Mouse (Mus musculus): ENCODE results near the gene Mgst2. TPM values are rescaled to one million over a fixed set of nuclear protein-coding genes. Genes with fewer than 3 reads are reported as not detected.

Gene Mgst2
- total and polyA plus RNA-seq, 2 experiments from 2014 or later = 1.0 TPM; not detected in 1

GRCm38 (mm10) chr3:51645484-51645883 lies 14.7 kb upstream of the Mgst2 start:
- no peak for DNase-seq (ENCODE audit: low spot score)
- no peak overlapping the region for H3K4me3 ChIP-seq (ENCODE audit: low read length)
- no peaks in the 10 kb centered on the region for H3K4me1 ChIP-seq (ENCODE audit: insufficient read depth, low read length)
- no peak overlapping the region for H3K27ac ChIP-seq
- no peak overlapping the region for H3K9ac ChIP-seq (replicated peaks; ENCODE audit: low read length)
- no peak for ATAC-seq
- WGBS = 89% methylated on average over 6 of the region's 6 CpGs
- H3K4me2 ChIP-seq (ENCODE audit: low read depth, low read length) = no peak overlapping the region
- TF ChIP-seq CTCF (IDR thresholded peaks at IDR 0.05; ENCODE audit: low read depth) = no peak
- no peaks in the 10 kb centered on the region for H3K27me3 ChIP-seq (ENCODE audit: insufficient read depth, low read length)
- no peaks in the 10 kb centered on the region for H3K9me3 ChIP-seq (ENCODE audit: low read length)
- no peaks in the 10 kb centered on the region for H3K36me3 ChIP-seq (ENCODE audit: insufficient read depth, low read length)

- Histone ChIP-seq H3K27me3 (ENCODE audit: insufficient read depth, low read length) (no peaks in the 10 kb centered on the region), H3K4me1 (ENCODE audit: insufficient read depth, low read length) (no peaks in the 10 kb centered on the region), H3K4me2 (ENCODE audit: low read depth, low read length) (no peak overlapping the region), H3K9me3 (ENCODE audit: low read length) (no peaks in the 10 kb centered on the region), H3K27ac (no peak overlapping the region), H3K4me3 (ENCODE audit: low read length) (no peak overlapping the region), H3K9ac (replicated peaks; ENCODE audit: low read length) (no peak overlapping the region), H3K36me3 (ENCODE audit: insufficient read depth, low read length) (no peaks in the 10 kb centered on the region)
- no peak for TF ChIP-seq CTCF (IDR thresholded peaks at IDR 0.05; ENCODE audit: low read depth)
- WGBS = 81% methylated on average over 10 of the region's 10 CpGs
- ATAC-seq (no peak), DNase-seq (ENCODE audit: low spot score) (no peak)
These were observed 13.9 kb upstream of the Mgst2 start for GRCm38 (mm10) chr3:51646301-51646700.

- Histone ChIP-seq H3K4me2 (ENCODE audit: low read depth, low read length) (no peak overlapping the region), H3K36me3 (ENCODE audit: insufficient read depth, low read length) (no peaks in the 10 kb centered on the region), H3K9me3 (ENCODE audit: low read length) (no peaks in the 10 kb centered on the region), H3K27me3 (ENCODE audit: insufficient read depth, low read length) (no peaks in the 10 kb centered on the region), H3K27ac (no peak overlapping the region), H3K4me3 (ENCODE audit: low read length) (no peak overlapping the region), H3K4me1 (ENCODE audit: insufficient read depth, low read length) (no peaks in the 10 kb centered on the region), H3K9ac (replicated peaks; ENCODE audit: low read length) (no peak overlapping the region)
- no peak for TF ChIP-seq CTCF (IDR thresholded peaks at IDR 0.05; ENCODE audit: low read depth)
- no peak for ATAC-seq
- WGBS = 83% methylated on average over 4 of the region's 4 CpGs
- no peak for DNase-seq (ENCODE audit: low spot score)
These were observed 12.8 kb upstream of the Mgst2 start for GRCm38 (mm10) chr3:51647356-51647755.

GRCm38 (mm10) chr3:51648037-51648664 lies 12.0 kb upstream of the Mgst2 start:
- DNase-seq (ENCODE audit: low spot score) = peak; percentile 90
- peak overlapping the region; percentile 29; the same call in 1 of the 2 replicates for H3K4me2 ChIP-seq (ENCODE audit: low read depth, low read length)
- no peaks in the 10 kb centered on the region for H3K27me3 ChIP-seq (ENCODE audit: insufficient read depth, low read length)
- H3K9ac ChIP-seq (replicated peaks; ENCODE audit: low read length) = no peak overlapping the region
- peak; percentile 96 for TF ChIP-seq CTCF (IDR thresholded peaks at IDR 0.05; ENCODE audit: low read depth)
- no peak overlapping the region for H3K4me3 ChIP-seq (ENCODE audit: low read length)
- H3K9me3 ChIP-seq (ENCODE audit: low read length) = no peaks in the 10 kb centered on the region
- H3K36me3 ChIP-seq (ENCODE audit: insufficient read depth, low read length) = no peaks in the 10 kb centered on the region
- ATAC-seq = peak; percentile 70
- 40% methylated on average over 15 of the region's 15 CpGs for WGBS
- H3K27ac ChIP-seq = no peak overlapping the region
- no peaks in the 10 kb centered on the region for H3K4me1 ChIP-seq (ENCODE audit: insufficient read depth, low read length)

- H3K4me1 ChIP-seq (ENCODE audit: insufficient read depth, low read length) = no peaks in the 10 kb centered on the region
- WGBS = 82% methylated on average over 8 of the region's 8 CpGs
- H3K4me3 ChIP-seq (ENCODE audit: low read length) = no peak overlapping the region
- no peak overlapping the region for H3K9ac ChIP-seq (replicated peaks; ENCODE audit: low read length)
- TF ChIP-seq CTCF (IDR thresholded peaks at IDR 0.05; ENCODE audit: low read depth) = no peak
- no peaks in the 10 kb centered on the region for H3K27me3 ChIP-seq (ENCODE audit: insufficient read depth, low read length)
- no peak for DNase-seq (ENCODE audit: low spot score)
- no peak overlapping the region for H3K27ac ChIP-seq
- no peak for ATAC-seq
- H3K9me3 ChIP-seq (ENCODE audit: low read length) = no peaks in the 10 kb centered on the region
- no peak overlapping the region for H3K4me2 ChIP-seq (ENCODE audit: low read depth, low read length)
- no peaks in the 10 kb centered on the region for H3K36me3 ChIP-seq (ENCODE audit: insufficient read depth, low read length)
These were observed 10.7 kb upstream of the Mgst2 start for GRCm38 (mm10) chr3:51649426-51649825.

- no peaks in the 10 kb centered on the region for H3K36me3 ChIP-seq (ENCODE audit: insufficient read depth, low read length)
- H3K4me2 ChIP-seq (ENCODE audit: low read depth, low read length) = no peak overlapping the region
- no peak overlapping the region for H3K4me3 ChIP-seq (ENCODE audit: low read length)
- H3K27me3 ChIP-seq (ENCODE audit: insufficient read depth, low read length) = no peaks in the 10 kb centered on the region
- H3K9me3 ChIP-seq (ENCODE audit: low read length) = no peaks in the 10 kb centered on the region
- H3K27ac ChIP-seq = no peak overlapping the region
- no peaks in the 10 kb centered on the region for H3K4me1 ChIP-seq (ENCODE audit: insufficient read depth, low read length)
- ATAC-seq = no peak
- WGBS = 78% methylated on average over 8 of the region's 8 CpGs
- no peak overlapping the region for H3K9ac ChIP-seq (replicated peaks; ENCODE audit: low read length)
- no peak for TF ChIP-seq CTCF (IDR thresholded peaks at IDR 0.05; ENCODE audit: low read depth)
- no peak for DNase-seq (ENCODE audit: low spot score)
These were observed 10.2 kb upstream of the Mgst2 start for GRCm38 (mm10) chr3:51649986-51650385.

GRCm38 (mm10) chr3:51651149-51651548 lies 9.0 kb upstream of the Mgst2 start:
- 61% methylated on average over 2 of the region's 2 CpGs for WGBS
- ATAC-seq = peak; percentile 68
- Histone ChIP-seq H3K36me3 (ENCODE audit: insufficient read depth, low read length) (no peaks in the 10 kb centered on the region), H3K9me3 (ENCODE audit: low read length) (no peaks in the 10 kb centered on the region), H3K27me3 (ENCODE audit: insufficient read depth, low read length) (no peaks in the 10 kb centered on the region), H3K27ac (no peak overlapping the region), H3K4me2 (ENCODE audit: low read depth, low read length) (no peak overlapping the region), H3K4me1 (ENCODE audit: insufficient read depth, low read length) (no peaks in the 10 kb centered on the region), H3K9ac (replicated peaks; ENCODE audit: low read length) (no peak overlapping the region), H3K4me3 (ENCODE audit: low read length) (no peak overlapping the region)
- DNase-seq (ENCODE audit: low spot score) = peak; percentile 72
- TF ChIP-seq CTCF (IDR thresholded peaks at IDR 0.05; ENCODE audit: low read depth) = peak; percentile 78
